Mouse (Mus musculus): ENCODE measurements around the gene Hook2. TPM values are rescaled to one million over a fixed set of nuclear protein-coding genes. Genes with fewer than 3 reads are reported as not detected.
A peak's percentile ranks its signal among the peaks of the same experiment; 100 is the strongest.

Hook2 gene
- polyA plus RNA-seq, 1 experiment, result 17.4 TPM

DNA sequence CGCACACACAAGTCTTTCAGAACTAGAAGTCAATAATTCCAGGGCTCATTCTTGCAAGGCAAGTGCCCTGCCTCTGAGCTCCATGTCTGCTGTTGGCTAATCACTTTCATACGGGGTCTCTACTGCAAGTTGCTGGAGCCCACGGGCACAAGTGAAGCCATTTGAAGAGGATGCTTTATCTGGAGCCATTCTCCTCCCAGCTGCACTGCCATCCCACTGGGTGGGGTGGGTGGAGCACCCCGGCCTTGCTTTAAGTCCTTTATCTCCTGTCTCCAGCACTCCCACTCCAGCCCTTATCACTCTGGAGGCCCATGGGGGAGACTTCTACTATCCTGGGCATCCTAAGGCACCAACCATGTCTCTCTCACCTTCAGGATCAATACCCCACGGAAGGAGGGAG lies 19.5 kb upstream of the Hook2 start:
- TF ChIP-seq POLR2A (IDR thresholded peaks at IDR 0.05; ENCODE audit: borderline replicate concordance, low read depth, low read length) (no peak), CTCF (IDR thresholded peaks at IDR 0.05; ENCODE audit: low read depth, low read length) (no peak)
- Histone ChIP-seq H3K4me1 (ENCODE audit: control insufficient read depth, insufficient read depth, low read length) (peaks cover 26% of the 10 kb centered on the region), H3K27ac (ENCODE audit: insufficient read depth, low read depth, low read length) (no peak overlapping the region), H3K4me3 (ENCODE audit: insufficient read depth, low read length) (peak overlapping the region; percentile 80)

DNA sequence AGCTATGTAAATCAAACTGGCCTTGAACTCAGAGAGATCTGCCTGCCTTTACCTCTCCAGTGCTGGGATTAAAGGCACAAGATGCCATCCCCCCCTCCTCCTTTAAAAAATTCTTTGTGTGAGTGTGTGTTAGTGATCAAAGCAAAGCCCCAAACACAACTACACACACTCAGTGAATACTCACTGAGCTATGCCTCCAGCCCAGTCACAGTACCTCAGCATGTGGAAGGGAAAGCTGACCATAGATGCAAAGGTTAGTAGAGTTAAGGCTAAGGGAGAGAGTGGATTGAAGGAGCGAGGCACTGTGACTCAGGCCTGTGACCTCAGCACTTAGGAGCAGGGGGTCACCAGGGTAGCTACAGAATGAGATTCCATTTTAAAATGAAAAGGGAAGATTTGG lies 17.3 kb upstream of the Hook2 start:
- H3K4me1 ChIP-seq (ENCODE audit: control insufficient read depth, insufficient read depth, low read length), result peaks cover 8% of the 10 kb centered on the region
- H3K4me3 ChIP-seq (ENCODE audit: insufficient read depth, low read length), result no peak overlapping the region
- no peak overlapping the region for H3K27ac ChIP-seq (ENCODE audit: insufficient read depth, low read depth, low read length)
- TF ChIP-seq CTCF (IDR thresholded peaks at IDR 0.05; ENCODE audit: low read depth, low read length) (no peak), POLR2A (IDR thresholded peaks at IDR 0.05; ENCODE audit: borderline replicate concordance, low read depth, low read length) (no peak)

DNA sequence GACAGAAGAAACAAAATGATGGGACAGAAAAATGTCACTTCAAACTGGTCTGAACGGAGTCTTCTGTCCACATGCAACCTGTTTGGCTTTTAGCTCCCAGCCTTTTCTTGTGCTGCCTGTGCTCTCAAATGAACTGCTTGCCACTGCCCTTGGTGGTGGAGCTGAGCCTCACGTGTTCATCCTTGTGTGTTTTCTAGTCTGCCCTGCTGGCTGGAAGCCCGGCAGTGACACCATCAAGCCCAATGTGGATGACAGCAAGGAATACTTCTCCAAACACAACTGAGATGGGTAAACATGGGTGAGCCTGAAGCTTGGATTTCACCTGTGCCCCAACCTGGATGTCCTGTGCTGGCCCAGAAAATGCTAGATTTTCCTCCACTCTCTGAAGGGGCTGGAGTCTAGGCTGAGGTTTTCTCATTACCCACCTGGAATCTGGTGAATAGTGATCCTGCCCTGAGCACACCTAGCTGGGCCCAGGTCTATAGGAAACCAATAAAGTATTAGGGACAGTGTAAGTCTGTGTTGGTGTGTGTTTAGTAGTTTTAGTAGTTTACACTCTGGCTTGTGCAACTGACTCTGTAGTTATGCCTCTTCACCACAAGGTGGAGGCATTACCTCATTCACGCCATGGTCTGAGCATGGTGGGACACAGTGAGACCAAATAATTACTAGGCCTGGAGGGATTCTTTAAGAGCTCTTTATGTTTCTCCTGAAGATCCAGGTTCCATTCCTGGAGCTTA lies 16.4 kb upstream of the Hook2 start:
- H3K27ac ChIP-seq (ENCODE audit: insufficient read depth, low read depth, low read length), result no peak overlapping the region

DNA sequence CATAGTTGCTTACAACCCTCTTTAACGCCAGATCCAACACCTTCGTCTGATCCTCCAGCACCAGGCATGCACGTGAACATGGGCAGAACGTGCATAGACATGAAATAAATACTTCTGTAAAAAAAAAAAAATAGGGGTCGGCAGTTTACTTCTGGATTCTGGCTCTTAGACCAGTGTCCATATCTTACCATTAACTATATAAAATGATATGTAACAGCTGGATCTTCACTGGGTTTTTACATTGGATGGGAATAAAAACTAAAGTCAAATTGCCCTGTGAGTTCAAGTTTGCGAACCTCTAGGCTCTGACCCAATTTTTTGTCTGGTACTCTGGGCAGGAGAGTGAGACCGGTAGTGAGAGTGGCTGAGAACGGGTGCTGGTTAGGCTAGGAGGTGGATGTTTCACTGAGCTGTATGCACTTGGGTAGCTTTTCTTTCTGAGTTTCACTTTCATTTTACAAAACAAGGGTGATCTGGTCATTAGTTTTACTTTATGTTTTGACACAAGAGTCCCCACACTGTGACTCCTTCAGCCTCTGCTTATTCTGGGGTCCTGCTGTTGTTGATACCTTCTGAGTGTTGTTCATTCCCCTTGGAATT lies 15.8 kb upstream of the Hook2 start:
- Histone ChIP-seq H3K4me3 (ENCODE audit: insufficient read depth, low read length) (0 out of 2 replicates have a peak overlapping the region, but pooled peaks have one; percentile 5), H3K4me1 (ENCODE audit: control insufficient read depth, insufficient read depth, low read length) (peaks cover 12% of the 10 kb centered on the region), H3K27ac (ENCODE audit: insufficient read depth, low read depth, low read length) (peak overlapping the region; percentile 14; the same call in 1 of the 2 replicates)
- TF ChIP-seq POLR2A (IDR thresholded peaks at IDR 0.05; ENCODE audit: borderline replicate concordance, low read depth, low read length) (no peak), CTCF (IDR thresholded peaks at IDR 0.05; ENCODE audit: low read depth, low read length) (no peak)

More for the DNA sequence above, 16.4 kb upstream of the Hook2 start:
- H3K4me3 ChIP-seq (ENCODE audit: insufficient read depth, low read length), result no peak overlapping the region
- TF ChIP-seq CTCF (IDR thresholded peaks at IDR 0.05; ENCODE audit: low read depth, low read length), result no peak
- no peak for TF ChIP-seq POLR2A (IDR thresholded peaks at IDR 0.05; ENCODE audit: borderline replicate concordance, low read depth, low read length)
- H3K4me1 ChIP-seq (ENCODE audit: control insufficient read depth, insufficient read depth, low read length), result peaks cover 10% of the 10 kb centered on the region

DNA sequence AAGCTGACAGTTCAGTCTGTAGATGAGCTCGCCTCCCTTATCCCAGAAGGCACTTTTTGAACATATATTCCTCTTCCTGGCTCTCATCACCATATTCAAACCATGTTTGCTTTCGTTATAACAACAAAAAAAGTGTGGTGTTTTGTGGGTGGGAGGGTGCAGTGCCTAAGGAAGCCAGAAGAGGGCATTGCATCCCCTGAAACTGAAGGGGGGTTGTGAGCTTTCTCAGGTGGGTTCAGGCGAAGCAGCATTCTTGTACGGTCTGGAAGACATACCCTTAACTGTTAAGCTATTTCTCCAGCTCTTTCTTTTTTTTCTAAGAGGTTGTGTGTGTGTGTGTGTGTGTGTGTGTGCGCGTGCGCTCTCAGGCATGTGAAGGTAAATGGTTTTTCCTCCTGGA lies 15.0 kb upstream of the Hook2 start:
- peak; percentile 78 for TF ChIP-seq CTCF (IDR thresholded peaks at IDR 0.05; ENCODE audit: low read depth, low read length)
- TF ChIP-seq POLR2A (IDR thresholded peaks at IDR 0.05; ENCODE audit: borderline replicate concordance, low read depth, low read length), result no peak
- H3K4me3 ChIP-seq (ENCODE audit: insufficient read depth, low read length), result peak overlapping the region; percentile 89
- H3K4me1 ChIP-seq (ENCODE audit: control insufficient read depth, insufficient read depth, low read length), result peaks cover 12% of the 10 kb centered on the region
- peak overlapping the region; percentile 56; the same call in 1 of the 2 replicates for H3K27ac ChIP-seq (ENCODE audit: insufficient read depth, low read depth, low read length)

DNA sequence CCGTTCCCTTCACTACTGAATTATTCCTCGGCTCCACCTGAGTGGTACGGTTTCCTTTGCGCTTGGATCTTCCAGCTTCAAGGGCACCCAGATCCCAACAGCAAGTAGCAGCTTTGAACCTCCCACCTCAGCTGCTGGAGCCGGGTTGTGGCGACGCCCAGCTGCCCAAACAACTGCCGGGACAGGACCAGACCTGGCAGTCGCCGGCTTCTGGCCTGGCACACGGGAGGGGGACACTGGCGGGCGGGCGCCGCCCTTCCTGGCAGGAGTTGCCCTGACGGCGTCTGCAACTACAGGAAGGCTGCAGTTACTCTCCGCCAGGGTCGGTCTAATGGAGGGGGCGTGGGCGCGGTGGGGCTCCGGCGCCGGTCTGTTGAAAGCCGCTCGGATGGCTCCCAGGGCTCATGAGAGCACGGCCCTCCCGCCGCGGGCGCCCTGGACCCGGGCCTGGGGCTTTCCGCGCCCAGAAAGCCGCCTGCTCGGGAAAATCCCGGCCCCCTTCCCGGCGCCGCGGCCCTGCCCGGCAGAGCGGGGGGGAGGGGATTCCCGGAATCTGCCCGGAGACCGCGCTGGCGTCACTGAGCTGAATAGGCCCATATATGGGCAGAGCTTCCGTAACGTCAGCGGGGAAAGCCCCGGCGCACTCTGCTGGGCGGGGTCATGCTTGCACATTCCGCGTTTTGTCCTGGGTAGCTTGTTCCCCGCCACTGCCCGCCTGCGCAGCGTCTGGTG lies 14.2 kb upstream of the Hook2 start:
- Histone ChIP-seq H3K4me1 (ENCODE audit: control insufficient read depth, insufficient read depth, low read length) (peaks cover 17% of the 10 kb centered on the region), H3K27ac (ENCODE audit: insufficient read depth, low read depth, low read length) (peak overlapping the region; percentile 88), H3K4me3 (ENCODE audit: insufficient read depth, low read length) (peak overlapping the region; percentile 89)
- TF ChIP-seq POLR2A (IDR thresholded peaks at IDR 0.05; ENCODE audit: borderline replicate concordance, low read depth, low read length), result no peak
- TF ChIP-seq CTCF (IDR thresholded peaks at IDR 0.05; ENCODE audit: low read depth, low read length), result no peak

DNA sequence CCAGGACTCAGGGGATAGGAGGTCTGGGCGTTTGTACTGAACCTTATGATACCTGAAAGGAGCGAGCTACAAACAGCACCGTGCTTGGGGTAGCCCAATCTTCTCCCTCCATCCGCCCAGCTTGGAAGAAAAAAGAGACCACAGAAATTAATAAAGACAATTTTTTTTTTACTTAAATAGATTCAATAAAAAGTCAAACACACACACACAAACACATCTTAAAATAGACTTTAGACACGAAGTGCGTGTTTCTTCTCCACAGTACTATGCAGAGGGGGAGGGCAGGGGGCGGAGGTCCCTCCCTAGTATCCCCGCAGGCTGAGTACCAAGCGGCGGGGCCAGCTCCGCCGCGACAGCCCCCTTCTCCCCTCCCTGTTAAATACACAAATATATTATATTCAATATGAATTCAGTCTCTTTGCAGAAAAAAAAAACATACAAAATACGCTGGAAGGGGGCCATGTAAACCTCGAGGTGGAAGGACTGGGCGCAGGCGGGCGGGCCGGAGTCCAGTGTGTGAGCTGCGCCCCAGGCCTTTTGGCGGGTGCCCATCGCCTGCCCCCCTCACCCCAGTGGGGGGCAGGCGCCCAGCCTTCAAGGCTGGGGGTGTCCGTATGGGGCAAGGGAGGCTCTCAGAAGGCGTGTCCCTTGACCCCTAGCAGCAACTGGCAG lies 13.5 kb upstream of the Hook2 start:
- H3K4me1 ChIP-seq (ENCODE audit: control insufficient read depth, insufficient read depth, low read length), result peaks cover 24% of the 10 kb centered on the region
- TF ChIP-seq POLR2A (IDR thresholded peaks at IDR 0.05; ENCODE audit: borderline replicate concordance, low read depth, low read length) (no peak), CTCF (IDR thresholded peaks at IDR 0.05; ENCODE audit: low read depth, low read length) (no peak)
- peak overlapping the region; percentile 88 for H3K27ac ChIP-seq (ENCODE audit: insufficient read depth, low read depth, low read length)
- H3K4me3 ChIP-seq (ENCODE audit: insufficient read depth, low read length), result peak overlapping the region; percentile 89

DNA sequence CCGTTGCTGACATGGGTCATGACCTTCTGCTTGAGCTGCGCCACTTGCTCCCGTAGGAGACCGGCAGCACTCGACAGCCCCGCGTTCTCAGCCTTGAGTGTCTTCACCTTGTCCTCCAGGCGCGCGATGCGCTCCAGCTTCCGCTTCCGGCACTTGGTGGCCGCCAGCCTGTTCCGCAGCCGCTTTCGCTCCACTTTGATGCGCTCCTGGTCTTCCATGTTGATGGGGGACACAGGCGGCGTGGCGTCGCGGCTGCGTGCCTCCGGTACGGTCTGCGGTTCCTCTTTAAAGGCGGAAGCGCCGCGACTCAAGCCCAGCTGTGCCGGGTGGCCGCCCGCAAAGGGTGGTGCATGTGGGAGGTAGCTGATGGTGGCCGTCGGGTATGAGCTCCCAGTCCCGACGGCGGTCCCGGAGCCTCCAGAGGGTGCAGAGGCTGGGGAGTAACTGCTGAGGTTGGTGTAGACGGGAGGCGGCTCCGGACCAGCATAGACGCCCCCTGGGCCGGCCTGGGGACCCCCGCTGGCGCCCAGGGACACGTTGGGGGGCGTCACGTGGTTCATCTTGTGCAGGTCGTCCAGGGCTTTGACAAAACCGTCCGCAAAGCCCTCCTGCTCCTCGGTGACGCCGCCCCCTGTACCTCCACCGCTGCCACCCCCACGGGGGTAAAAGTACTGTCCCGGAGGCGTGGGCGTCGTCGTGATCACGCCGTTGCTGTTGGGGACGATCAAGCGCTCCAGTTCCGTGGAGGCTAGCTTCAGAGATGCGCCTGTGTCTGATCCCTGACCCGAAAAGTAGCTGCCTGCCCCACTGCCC lies 12.8 kb upstream of the Hook2 start:
- Histone ChIP-seq H3K4me1 (ENCODE audit: control insufficient read depth, insufficient read depth, low read length) (peaks cover 31% of the 10 kb centered on the region), H3K27ac (ENCODE audit: insufficient read depth, low read depth, low read length) (peak overlapping the region; percentile 88)
- no peak for TF ChIP-seq POLR2A (IDR thresholded peaks at IDR 0.05; ENCODE audit: borderline replicate concordance, low read depth, low read length)
- TF ChIP-seq CTCF (IDR thresholded peaks at IDR 0.05; ENCODE audit: low read depth, low read length), result no peak

More for the DNA sequence above, 12.8 kb upstream of the Hook2 start:
- H3K4me3 ChIP-seq (ENCODE audit: insufficient read depth, low read length), result peak overlapping the region; percentile 89
